Mouse (Mus musculus) bone marrow, adult 2 months (tissue): ENCODE data around the gene Zfp384. TPM values are rescaled to one million over a fixed set of nuclear protein-coding genes. Genes with fewer than 3 reads are reported as not detected.

Source experiments
- H3K27ac ChIP-seq: fragments of 200-500 bp; 2 replicates; pipeline ENCODE4 v1.5.1; 2012; ENCODE audit warnings: low read depth, mild to moderate bottlenecking, control low read depth, inconsistent platforms, low read length; ENCODE audit not compliant: control insufficient read depth, poor library complexity, insufficient read depth
- H3K4me1 ChIP-seq: fragments of 200-500 bp; 2 replicates; pipeline ENCODE4 v1.6.1; 2011; ENCODE audit warnings: low read length; ENCODE audit not compliant: control insufficient read depth, insufficient read depth
- H3K4me3 ChIP-seq: fragments of 200-500 bp; replicated peaks from 2 replicates; pipeline ENCODE3; 2011; ENCODE audit warnings: mild to moderate bottlenecking, low read depth, low read length, control low read depth; ENCODE audit not compliant: control insufficient read depth
- CTCF ChIP-seq: fragments of 200-500 bp; IDR thresholded peaks from 2 replicates; pipeline ENCODE4 v1.5.1; 2011; ENCODE audit warnings: low read length, control low read depth; ENCODE audit not compliant: control insufficient read depth, insufficient read depth
- POLR2A ChIP-seq: fragments of 200-500 bp; IDR thresholded peaks from 2 replicates; pipeline ENCODE4 v1.6.1; 2011; ENCODE audit warnings: low read depth, mild to moderate bottlenecking, control low read depth, low read length, borderline replicate concordance; ENCODE audit not compliant: control insufficient read depth
- WGBS: fragments of 180-500 bp; shearing (Covaris S2); methylation state at CpG from one replicate; pipeline ENCODE4 v1.1.7; 2018; 5-methylcytosine and 5-hydroxymethylcytosine counted together
- polyA plus RNA-seq: library from polyadenylated mRNA; stranded (reverse); fragments of >200 nt; gene quantifications from 2 replicates; pipeline ENCODE4 v1.2.4, GENCODE M21; 2011; ENCODE audit warnings: low replicate concordance; ENCODE audit not compliant: missing spikeins, insufficient read depth, insufficient read length

Gene Zfp384
- polyA plus RNA-seq, 1 experiment = 46.0 TPM

GRCm38 (mm10) chr6:124992241-124992640 lies 16.7 kb upstream of the Zfp384 start:
- no peak overlapping the region for H3K4me3 ChIP-seq
- H3K4me1 ChIP-seq = no peaks in the 10 kb centered on the region; the same call in 1 of the 2 replicates
- 57% methylated on average over 4 of the region's 4 CpGs for WGBS
- no peak overlapping the region for H3K27ac ChIP-seq
- TF ChIP-seq POLR2A (no peak), CTCF (no peak)

GRCm38 (mm10) chr6:124993365-124993764 lies 15.6 kb upstream of the Zfp384 start:
- no peak overlapping the region for H3K27ac ChIP-seq
- H3K4me3 ChIP-seq = no peak overlapping the region
- TF ChIP-seq CTCF (no peak), POLR2A (no peak)
- 80% methylated on average over 9 of the region's 9 CpGs for WGBS
- H3K4me1 ChIP-seq = no peaks in the 10 kb centered on the region; the same call in 1 of the 2 replicates

- 28% methylated on average over 11 of the region's 11 CpGs for WGBS
- TF ChIP-seq CTCF = no peak
- TF ChIP-seq POLR2A = no peak
- H3K27ac ChIP-seq = no peak overlapping the region
These were observed 15.1 kb upstream of the Zfp384 start for GRCm38 (mm10) chr6:124993876-124994275.

GRCm38 (mm10) chr6:124995246-124995645 lies 13.7 kb upstream of the Zfp384 start:
- 49% methylated on average over 7 of the region's 7 CpGs for WGBS
- Histone ChIP-seq H3K4me1 (no peaks in the 10 kb centered on the region; the same call in 1 of the 2 replicates), H3K4me3 (no peak overlapping the region), H3K27ac (no peak overlapping the region)
- no peak for TF ChIP-seq POLR2A
- TF ChIP-seq CTCF = no peak

More at GRCm38 (mm10) chr6:124993876-124994275, 15.1 kb upstream of the Zfp384 start:
- H3K4me1 ChIP-seq = no peaks in the 10 kb centered on the region; the same call in 1 of the 2 replicates
- H3K4me3 ChIP-seq = no peak overlapping the region

GRCm38 (mm10) chr6:124995831-124996403 lies 13.0 kb upstream of the Zfp384 start:
- WGBS = 55% methylated on average over 8 of the region's 8 CpGs
- H3K27ac ChIP-seq = no peak overlapping the region
- H3K4me3 ChIP-seq = no peak overlapping the region
- no peaks in the 10 kb centered on the region; the same call in 1 of the 2 replicates for H3K4me1 ChIP-seq
- no peak for TF ChIP-seq POLR2A
- TF ChIP-seq CTCF = no peak

- WGBS = 2% methylated on average over 76 of the region's 78 CpGs
- TF ChIP-seq CTCF = no peak
- TF ChIP-seq POLR2A = no peak
- Histone ChIP-seq H3K4me3 (no peak within 1 kb of the TSS), H3K4me1 (no peaks in the 10 kb centered on the region; the same call in 1 of the 2 replicates), H3K27ac (no peak within 1 kb of the TSS)
These were observed 12.1 kb upstream of the Zfp384 start, which contains the start of gene Pianp for GRCm38 (mm10) chr6:124996551-124997501. Pianp (plus strand) TSS chr6:124996694.

- Histone ChIP-seq H3K4me3 (no peak overlapping the region), H3K4me1 (no peaks in the 10 kb centered on the region; the same call in 1 of the 2 replicates), H3K27ac (no peak overlapping the region)
- 13% methylated on average over 8 of the region's 8 CpGs for WGBS
- TF ChIP-seq CTCF (no peak), POLR2A (no peak)
These were observed 10.9 kb upstream of the Zfp384 start for GRCm38 (mm10) chr6:124998066-124998465.

- no peaks in the 10 kb centered on the region; the same call in 1 of the 2 replicates for H3K4me1 ChIP-seq
- 53% methylated on average over 14 of the region's 14 CpGs for WGBS
- TF ChIP-seq POLR2A = no peak
- no peak for TF ChIP-seq CTCF
These were observed 9.9 kb upstream of the Zfp384 start for GRCm38 (mm10) chr6:124999091-124999490.

More at GRCm38 (mm10) chr6:124999091-124999490, 9.9 kb upstream of the Zfp384 start:
- H3K4me3 ChIP-seq = no peak overlapping the region
- no peak overlapping the region for H3K27ac ChIP-seq
